Mouse (Mus musculus) thymus, adult 2 months (tissue): Measurements from ENCODE around the gene Cnnm3. TPM values are rescaled to one million over a fixed set of nuclear protein-coding genes. Genes with fewer than 3 reads are reported as not detected.

ENCODE experiments used
- DNase-seq: peaks from one replicate; pipeline ENCODE4 v3.0.0; 2021
- H3K27ac ChIP-seq: fragments of 200-500 bp; 2 replicates; pipeline ENCODE4 v1.5.1; 2012; ENCODE audit warnings: low read length, control low read depth; ENCODE audit not compliant: control insufficient read depth, insufficient read depth
- H3K27me3 ChIP-seq: fragments of 200-500 bp; 2 replicates; pipeline ENCODE4 v1.6.1; 2012; ENCODE audit warnings: mild to moderate bottlenecking, low read length, moderate library complexity, mixed read lengths; ENCODE audit not compliant: control insufficient read depth, insufficient read depth
- H3K36me3 ChIP-seq: fragments of 200-500 bp; 2 replicates; pipeline ENCODE4 v1.6.1; 2012; ENCODE audit warnings: mild to moderate bottlenecking, low read length, moderate library complexity; ENCODE audit not compliant: control insufficient read depth, insufficient read depth
- H3K4me1 ChIP-seq: fragments of 200-500 bp; replicated peaks from 2 replicates; pipeline ENCODE4 v1.6.1; 2012; ENCODE audit warnings: low read length; ENCODE audit not compliant: control insufficient read depth, insufficient read depth
- H3K4me3 ChIP-seq: fragments of 200-500 bp; 2 replicates; pipeline ENCODE4 v1.5.1; 2012; ENCODE audit warnings: mild to moderate bottlenecking, low read length, control low read depth, moderate library complexity; ENCODE audit not compliant: control insufficient read depth, insufficient read depth
- CTCF ChIP-seq: fragments of 200-500 bp; IDR thresholded peaks from 2 replicates; pipeline ENCODE4 v1.5.1; 2012; ENCODE audit warnings: mild to moderate bottlenecking, control low read depth, low read length, moderate library complexity, borderline replicate concordance; ENCODE audit not compliant: control insufficient read depth, poor library complexity, insufficient read depth; ENCODE audit errors: extremely low read depth
- POLR2A ChIP-seq: fragments of 200-500 bp; IDR thresholded peaks from 2 replicates; pipeline ENCODE4 v1.6.1; 2012; ENCODE audit warnings: mild to moderate bottlenecking, low read length, control low read depth, moderate library complexity; ENCODE audit not compliant: control insufficient read depth, poor library complexity, insufficient read depth; ENCODE audit errors: extremely low read depth
- WGBS: fragments of 180-500 bp; shearing (Covaris S2); methylation state at CpG from one replicate; pipeline ENCODE4 v1.1.7; 2018; 5-methylcytosine and 5-hydroxymethylcytosine counted together
- polyA plus RNA-seq: library from polyadenylated mRNA; depleted of rRNA; stranded (reverse); fragments of >200 nt; gene quantifications from 2 replicates; pipeline ENCODE4 v1.2.3, GENCODE M21; 2012

Gene Cnnm3
- polyA plus RNA-seq, 1 experiment: 51.2 TPM

DNA sequence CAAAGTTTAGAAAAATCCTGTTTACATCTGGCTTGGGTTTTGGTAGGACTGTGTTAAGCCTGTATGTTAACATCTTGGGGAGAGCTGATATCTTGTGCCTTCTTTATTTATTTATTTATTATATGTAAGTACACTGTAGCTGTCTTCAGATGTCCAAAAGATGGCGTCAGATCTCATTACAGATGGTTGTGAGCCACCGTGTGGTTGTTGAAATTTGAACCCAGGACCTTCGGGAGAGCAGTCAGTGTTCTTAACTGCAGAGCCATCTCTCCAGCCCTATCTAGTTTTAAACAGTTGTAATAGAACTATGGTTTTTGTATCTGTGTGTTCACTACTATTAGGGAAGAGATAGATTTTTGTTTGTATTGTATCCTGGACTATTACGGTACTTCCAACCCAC is 17.6 kb downstream of the Cnnm3 start:
- H3K27me3 ChIP-seq: no peaks in the 10 kb centered on the region
- no peak overlapping the region for H3K4me3 ChIP-seq
- no peak for DNase-seq
- peaks cover 14% of the 10 kb centered on the region; the same call in 1 of the 2 replicates for H3K36me3 ChIP-seq
- H3K4me1 ChIP-seq: peaks cover 2% of the 10 kb centered on the region
- no peak overlapping the region for H3K27ac ChIP-seq
- TF ChIP-seq POLR2A: no peak
- no peak for TF ChIP-seq CTCF
- 99% methylated on average over 4 of the region's 4 CpGs for WGBS

DNA sequence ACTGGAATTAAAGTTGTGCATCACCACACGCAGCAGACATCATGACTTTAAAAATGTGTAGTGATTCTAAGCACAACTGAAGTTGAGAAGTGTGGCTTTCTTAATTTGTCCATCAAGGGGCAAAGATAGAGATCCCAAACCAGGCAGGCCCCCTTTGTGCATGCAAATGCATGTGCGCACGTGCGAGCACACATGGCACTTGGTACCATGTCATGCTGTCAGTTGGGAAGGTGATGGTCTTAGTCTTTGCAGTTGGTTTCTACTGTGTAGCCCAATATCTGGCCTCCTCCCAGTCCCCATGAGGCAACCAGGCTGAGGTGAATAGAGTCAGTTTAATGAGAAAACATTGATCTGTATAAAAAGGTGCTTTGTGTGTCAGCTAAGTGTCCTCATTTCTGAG is 18.2 kb downstream of the Cnnm3 start:
- over 99% methylated on average over 4 of the region's 4 CpGs for WGBS

DNA sequence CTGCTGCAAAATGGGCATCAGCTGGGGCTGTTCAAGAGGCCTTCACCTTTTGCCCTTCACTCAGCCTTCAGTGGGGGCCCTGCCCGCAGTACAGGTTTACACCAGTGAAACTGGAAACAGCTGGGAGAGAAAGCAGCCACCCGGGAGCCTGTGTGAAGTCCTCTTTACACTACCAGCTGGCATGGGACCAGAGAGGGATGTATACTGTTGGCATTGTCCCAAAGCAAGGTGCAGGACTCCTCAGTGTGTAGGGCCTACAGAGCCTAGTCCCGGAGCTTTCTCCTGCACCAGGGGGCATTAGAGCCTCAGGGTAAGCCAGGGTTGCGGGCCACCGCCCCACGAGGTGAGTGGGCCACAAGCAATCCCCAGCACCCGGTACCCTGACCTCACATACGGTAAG is 18.8 kb downstream of the Cnnm3 start:
- TF ChIP-seq POLR2A: no peak
- 91% methylated on average over 8 of the region's 8 CpGs for WGBS
- Histone ChIP-seq H3K4me1 (peaks cover 10% of the 10 kb centered on the region), H3K4me3 (no peak overlapping the region), H3K27ac (no peak overlapping the region), H3K36me3 (peaks cover 5% of the 10 kb centered on the region; the same call in 1 of the 2 replicates), H3K27me3 (no peaks in the 10 kb centered on the region)
- DNase-seq: no peak

More for the DNA sequence above, 18.2 kb downstream of the Cnnm3 start:
- Histone ChIP-seq H3K4me3 (no peak overlapping the region), H3K4me1 (peaks cover 8% of the 10 kb centered on the region), H3K27ac (no peak overlapping the region), H3K36me3 (peaks cover 11% of the 10 kb centered on the region; the same call in 1 of the 2 replicates), H3K27me3 (no peaks in the 10 kb centered on the region)
- TF ChIP-seq POLR2A (no peak), CTCF (no peak)
- no peak for DNase-seq

DNA sequence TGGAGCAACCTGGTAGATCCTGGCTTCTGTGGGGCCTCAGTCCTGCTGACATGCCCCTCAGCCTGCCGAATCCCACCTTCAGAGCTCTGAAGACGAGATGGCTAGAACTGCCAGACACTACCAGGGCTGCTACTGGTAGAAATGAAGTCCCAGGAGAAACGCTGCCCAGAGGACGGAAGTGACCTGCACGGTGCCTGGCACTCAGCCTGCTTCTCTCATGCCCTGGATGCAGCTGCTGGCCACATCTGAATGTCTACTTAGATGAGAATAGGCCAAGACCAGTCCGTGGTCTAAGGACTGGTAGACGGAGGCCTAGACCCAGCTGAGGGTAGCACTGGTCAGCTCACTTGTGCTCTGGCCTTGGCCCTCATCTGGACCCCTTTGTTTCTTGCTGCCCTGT is 19.3 kb downstream of the Cnnm3 start:
- TF ChIP-seq CTCF (no peak), POLR2A (no peak)
- peaks cover under 1% of the 10 kb centered on the region; the same call in 1 of the 2 replicates for H3K36me3 ChIP-seq
- 94% methylated on average over 7 of the region's 7 CpGs for WGBS
- DNase-seq: no peak
- peaks cover 10% of the 10 kb centered on the region for H3K4me1 ChIP-seq
- no peak overlapping the region for H3K4me3 ChIP-seq
- no peak overlapping the region for H3K27ac ChIP-seq
- H3K27me3 ChIP-seq: no peaks in the 10 kb centered on the region

DNA sequence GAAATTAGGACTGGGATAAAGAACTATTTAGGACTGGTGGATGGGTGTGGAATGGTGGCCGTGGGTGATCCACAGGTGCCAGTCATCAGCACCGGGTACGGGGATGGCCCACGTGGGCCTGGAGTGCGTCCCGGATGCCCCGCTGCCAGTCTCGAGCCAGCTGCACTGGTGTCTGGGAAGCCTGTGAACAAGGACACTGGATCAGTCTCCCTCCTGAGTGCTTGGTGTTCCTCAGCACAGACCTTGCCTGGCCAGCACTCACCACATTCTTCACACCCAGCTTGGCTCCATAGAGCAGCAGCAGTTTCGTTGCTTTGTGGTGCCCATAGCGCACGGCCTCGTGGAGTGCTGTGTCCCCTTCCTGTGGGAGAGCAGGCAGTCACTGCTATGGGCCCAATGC is 19.8 kb downstream of the Cnnm3 start:
- Histone ChIP-seq H3K4me1 (peaks cover 10% of the 10 kb centered on the region), H3K4me3 (no peak overlapping the region), H3K27ac (no peak overlapping the region), H3K36me3 (no peaks in the 10 kb centered on the region; the same call in 1 of the 2 replicates), H3K27me3 (no peaks in the 10 kb centered on the region)
- no peak for TF ChIP-seq POLR2A
- no peak for TF ChIP-seq CTCF
- no peak for DNase-seq
- WGBS: 98% methylated on average over 12 of the region's 12 CpGs

DNA sequence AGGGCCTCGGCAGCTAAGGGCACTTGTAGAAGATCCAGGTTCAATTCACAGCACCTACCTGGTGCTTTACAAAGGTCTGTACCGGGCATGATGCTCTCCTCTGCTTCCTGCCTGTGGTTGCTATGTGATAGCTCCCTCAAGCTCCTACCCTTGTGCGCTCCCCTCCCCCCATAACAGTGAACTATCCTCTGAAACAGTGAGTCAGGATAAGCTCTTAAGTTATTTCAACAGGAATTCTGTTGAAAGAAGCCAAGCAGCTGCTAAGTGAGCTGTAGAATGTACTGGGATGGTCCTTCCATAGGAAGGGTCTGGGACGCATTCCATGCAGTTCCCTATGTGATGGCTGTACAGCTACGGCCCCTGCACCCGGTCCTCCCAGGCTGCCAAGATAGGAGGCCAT is 21.9 kb downstream of the Cnnm3 start:
- TF ChIP-seq POLR2A (no peak), CTCF (no peak)
- DNase-seq: no peak
- WGBS: 90% methylated on average over 6 of the region's 6 CpGs
- Histone ChIP-seq H3K27me3 (no peaks in the 10 kb centered on the region), H3K4me3 (no peak overlapping the region), H3K4me1 (peaks cover 10% of the 10 kb centered on the region), H3K27ac (no peak overlapping the region), H3K36me3 (no peaks in the 10 kb centered on the region)

DNA sequence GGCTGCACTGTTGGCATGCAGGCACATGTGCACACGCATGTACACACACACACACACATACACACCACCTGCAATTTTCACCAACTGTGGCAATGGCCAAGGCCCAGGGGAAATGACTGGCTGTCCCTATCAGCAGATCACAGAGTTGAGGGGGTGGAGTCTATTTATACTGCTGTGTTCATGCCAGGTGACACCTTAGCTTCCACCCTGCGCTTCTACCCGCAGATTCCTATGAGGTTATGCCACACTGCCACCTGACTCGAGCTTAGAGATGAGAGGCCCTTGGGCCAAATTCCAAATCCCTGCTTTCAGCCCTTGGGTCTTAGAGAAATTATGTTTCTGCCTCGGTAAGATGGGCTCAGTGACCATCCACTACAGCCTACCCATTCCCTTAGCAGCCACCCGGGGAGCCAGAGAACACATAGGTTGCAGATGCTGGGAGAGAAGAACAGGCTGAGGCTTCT is 23.0 kb downstream of the Cnnm3 start:
- TF ChIP-seq POLR2A (no peak), CTCF (no peak)
- Histone ChIP-seq H3K27me3 (no peaks in the 10 kb centered on the region), H3K4me3 (no peak overlapping the region), H3K36me3 (0 out of 2 replicates have a peak, but pooled peaks cover under 1% of the 10 kb centered on the region), H3K4me1 (peaks cover 10% of the 10 kb centered on the region), H3K27ac (no peak overlapping the region)
- no peak for DNase-seq
- WGBS: 14% methylated on average over 6 of the region's 6 CpGs
